Mouse (Mus musculus): ENCODE results near the gene Zfp575. TPM values are rescaled to one million over a fixed set of nuclear protein-coding genes. Genes with fewer than 3 reads are reported as not detected.

Zfp575 gene
- polyA plus RNA-seq, 1 experiment, result not detected

- 72% methylated on average over 6 of the region's 6 CpGs for WGBS
- H3K4me1 ChIP-seq (ENCODE audit: control insufficient read depth, insufficient read depth, low read length), result peaks cover 19% of the 10 kb centered on the region
- TF ChIP-seq CTCF (IDR thresholded peaks at IDR 0.05; ENCODE audit: insufficient read depth, low read depth, low read length), result no peak
- TF ChIP-seq POLR2A (IDR thresholded peaks at IDR 0.05; ENCODE audit: insufficient read depth, low read depth, low read length), result no peak
- no peak overlapping the region for H3K27ac ChIP-seq (ENCODE audit: insufficient read depth, low read depth, low read length)
- no peak overlapping the region for H3K4me3 ChIP-seq (ENCODE audit: insufficient read depth, low read depth, low read length)
These were observed 20.6 kb upstream of the Zfp575 start for GRCm38 (mm10) chr7:24608017-24608416.

GRCm38 (mm10) chr7:24606046-24606445, 18.6 kb upstream of the Zfp575 start:
- TF ChIP-seq POLR2A (IDR thresholded peaks at IDR 0.05; ENCODE audit: insufficient read depth, low read depth, low read length) (no peak), CTCF (IDR thresholded peaks at IDR 0.05; ENCODE audit: insufficient read depth, low read depth, low read length) (no peak)
- H3K4me3 ChIP-seq (ENCODE audit: insufficient read depth, low read depth, low read length), result no peak overlapping the region
- peaks cover 6% of the 10 kb centered on the region for H3K4me1 ChIP-seq (ENCODE audit: control insufficient read depth, insufficient read depth, low read length)
- no peak overlapping the region for H3K27ac ChIP-seq (ENCODE audit: insufficient read depth, low read depth, low read length)
- 79% methylated on average over 7 of the region's 7 CpGs for WGBS

- H3K4me3 ChIP-seq (ENCODE audit: insufficient read depth, low read depth, low read length), result no peak overlapping the region
- WGBS, result 47% methylated on average over 7 of the region's 7 CpGs
- no peak overlapping the region for H3K27ac ChIP-seq (ENCODE audit: insufficient read depth, low read depth, low read length)
- TF ChIP-seq CTCF (IDR thresholded peaks at IDR 0.05; ENCODE audit: insufficient read depth, low read depth, low read length), result no peak
- no peak for TF ChIP-seq POLR2A (IDR thresholded peaks at IDR 0.05; ENCODE audit: insufficient read depth, low read depth, low read length)
- H3K4me1 ChIP-seq (ENCODE audit: control insufficient read depth, insufficient read depth, low read length), result peaks cover 2% of the 10 kb centered on the region
These were observed 18.1 kb upstream of the Zfp575 start for GRCm38 (mm10) chr7:24605561-24605960.

GRCm38 (mm10) chr7:24600941-24601597, 13.6 kb upstream of the Zfp575 start:
- no peaks in the 10 kb centered on the region for H3K4me1 ChIP-seq (ENCODE audit: control insufficient read depth, insufficient read depth, low read length)
- under 1% methylated on average over 13 of the region's 13 CpGs for WGBS
- TF ChIP-seq POLR2A (IDR thresholded peaks at IDR 0.05; ENCODE audit: insufficient read depth, low read depth, low read length) (no peak), CTCF (IDR thresholded peaks at IDR 0.05; ENCODE audit: insufficient read depth, low read depth, low read length) (peak; percentile 99)
- peak overlapping the region; percentile 33 for H3K4me3 ChIP-seq (ENCODE audit: insufficient read depth, low read depth, low read length)
- H3K27ac ChIP-seq (ENCODE audit: insufficient read depth, low read depth, low read length), result no peak overlapping the region

- TF ChIP-seq POLR2A (IDR thresholded peaks at IDR 0.05; ENCODE audit: insufficient read depth, low read depth, low read length) (no peak), CTCF (IDR thresholded peaks at IDR 0.05; ENCODE audit: insufficient read depth, low read depth, low read length) (no peak)
- peaks cover 6% of the 10 kb centered on the region for H3K4me1 ChIP-seq (ENCODE audit: control insufficient read depth, insufficient read depth, low read length)
- no peak overlapping the region for H3K4me3 ChIP-seq (ENCODE audit: insufficient read depth, low read depth, low read length)
- WGBS, result 82% methylated on average over 15 of the region's 15 CpGs
- no peak overlapping the region for H3K27ac ChIP-seq (ENCODE audit: insufficient read depth, low read depth, low read length)
These were observed 12.0 kb upstream of the Zfp575 start for GRCm38 (mm10) chr7:24599211-24600067.

- WGBS, result 77% methylated on average over 4 of the region's 4 CpGs
- Histone ChIP-seq H3K27ac (ENCODE audit: insufficient read depth, low read depth, low read length) (no peak overlapping the region), H3K4me1 (ENCODE audit: control insufficient read depth, insufficient read depth, low read length) (peaks cover 10% of the 10 kb centered on the region), H3K4me3 (ENCODE audit: insufficient read depth, low read depth, low read length) (no peak overlapping the region)
- TF ChIP-seq POLR2A (IDR thresholded peaks at IDR 0.05; ENCODE audit: insufficient read depth, low read depth, low read length) (no peak), CTCF (IDR thresholded peaks at IDR 0.05; ENCODE audit: insufficient read depth, low read depth, low read length) (no peak)
These were observed 10.7 kb upstream of the Zfp575 start for GRCm38 (mm10) chr7:24598121-24598520.

GRCm38 (mm10) chr7:24595464-24595863, 8.0 kb upstream of the Zfp575 start:
- peaks cover 10% of the 10 kb centered on the region for H3K4me1 ChIP-seq (ENCODE audit: control insufficient read depth, insufficient read depth, low read length)
- WGBS, result 87% methylated on average over 2 of the region's 2 CpGs
- H3K27ac ChIP-seq (ENCODE audit: insufficient read depth, low read depth, low read length), result no peak overlapping the region
- no peak overlapping the region for H3K4me3 ChIP-seq (ENCODE audit: insufficient read depth, low read depth, low read length)
- TF ChIP-seq POLR2A (IDR thresholded peaks at IDR 0.05; ENCODE audit: insufficient read depth, low read depth, low read length), result no peak
- TF ChIP-seq CTCF (IDR thresholded peaks at IDR 0.05; ENCODE audit: insufficient read depth, low read depth, low read length), result no peak

- Histone ChIP-seq H3K27ac (ENCODE audit: insufficient read depth, low read depth, low read length) (no peak overlapping the region), H3K4me1 (ENCODE audit: control insufficient read depth, insufficient read depth, low read length) (peaks cover 10% of the 10 kb centered on the region), H3K4me3 (ENCODE audit: insufficient read depth, low read depth, low read length) (peak overlapping the region; percentile 64)
- no peak for TF ChIP-seq CTCF (IDR thresholded peaks at IDR 0.05; ENCODE audit: insufficient read depth, low read depth, low read length)
- TF ChIP-seq POLR2A (IDR thresholded peaks at IDR 0.05; ENCODE audit: insufficient read depth, low read depth, low read length), result no peak
- WGBS, result 20% methylated on average over 13 of the region's 13 CpGs
These were observed 6.9 kb upstream of the Zfp575 start for GRCm38 (mm10) chr7:24594309-24594803.

Measured in olfactory bulb, adult 2 months (tissue).